Mouse (Mus musculus): ENCODE measurements around the gene Bcl2l12. TPM values are rescaled to one million over a fixed set of nuclear protein-coding genes. Genes with fewer than 3 reads are reported as not detected.

The Bcl2l12 gene
- total and polyA plus RNA-seq, 2 experiments from 2014 or later: 5.9 to 11.4 TPM

DNA sequence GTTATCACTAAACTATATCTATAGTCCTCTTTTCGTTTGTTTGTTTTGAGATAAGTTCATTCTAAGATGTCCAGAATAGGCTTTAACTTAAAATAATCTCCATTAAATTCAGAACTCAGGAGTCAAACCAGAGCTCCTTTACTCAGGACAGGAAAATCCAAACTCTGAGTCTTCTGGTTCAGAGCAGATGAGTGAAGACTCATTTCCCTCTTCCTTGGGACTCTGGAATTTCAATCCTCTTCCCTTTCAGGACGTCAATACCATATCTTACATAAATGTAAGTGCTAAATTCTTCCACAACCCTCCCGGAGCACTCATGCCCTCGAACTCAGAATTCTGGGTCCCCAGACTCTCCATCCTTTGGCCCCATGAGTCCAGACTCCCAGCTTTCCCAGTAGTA, 18.2 kb upstream of the Bcl2l12 start:
- ATAC-seq (ENCODE audit: low FRiP score) (no peak), DNase-seq (ENCODE audit: low spot score) (no peak)
- WGBS: 2% methylated on average over 4 of the region's 4 CpGs
- no peak for TF ChIP-seq CTCF (IDR thresholded peaks at IDR 0.05)
- Histone ChIP-seq H3K36me3 (ENCODE audit: insufficient read depth, low read length) (peaks cover 17% of the 10 kb centered on the region), H3K27me3 (ENCODE audit: insufficient read depth, low read length) (no peaks in the 10 kb centered on the region), H3K4me1 (ENCODE audit: insufficient read depth, low read length) (peaks cover 10% of the 10 kb centered on the region; the same call in 1 of the 2 replicates), H3K9ac (replicated peaks; ENCODE audit: low read length, poor library complexity, severe bottlenecking) (peak overlapping the region; percentile 52; the same call in 1 of the 2 replicates), H3K4me3 (ENCODE audit: low read depth, low read length) (peak overlapping the region; percentile 84), H3K27ac (ENCODE audit: low read depth, low read length) (peak overlapping the region; percentile 69), H3K4me2 (ENCODE audit: low read depth, low read length, poor library complexity, severe bottlenecking) (peak overlapping the region; percentile 93), H3K9me3 (ENCODE audit: low read length) (no peaks in the 10 kb centered on the region)

GRCm38 (mm10) chr7:45015957-45016612, 17.6 kb upstream of the Bcl2l12 start, which contains the start of gene Scaf1:
Gene Scaf1, minus strand, starts transcription at chr7:45016363.
- WGBS: 1% methylated on average over 66 of the region's 69 CpGs

DNA sequence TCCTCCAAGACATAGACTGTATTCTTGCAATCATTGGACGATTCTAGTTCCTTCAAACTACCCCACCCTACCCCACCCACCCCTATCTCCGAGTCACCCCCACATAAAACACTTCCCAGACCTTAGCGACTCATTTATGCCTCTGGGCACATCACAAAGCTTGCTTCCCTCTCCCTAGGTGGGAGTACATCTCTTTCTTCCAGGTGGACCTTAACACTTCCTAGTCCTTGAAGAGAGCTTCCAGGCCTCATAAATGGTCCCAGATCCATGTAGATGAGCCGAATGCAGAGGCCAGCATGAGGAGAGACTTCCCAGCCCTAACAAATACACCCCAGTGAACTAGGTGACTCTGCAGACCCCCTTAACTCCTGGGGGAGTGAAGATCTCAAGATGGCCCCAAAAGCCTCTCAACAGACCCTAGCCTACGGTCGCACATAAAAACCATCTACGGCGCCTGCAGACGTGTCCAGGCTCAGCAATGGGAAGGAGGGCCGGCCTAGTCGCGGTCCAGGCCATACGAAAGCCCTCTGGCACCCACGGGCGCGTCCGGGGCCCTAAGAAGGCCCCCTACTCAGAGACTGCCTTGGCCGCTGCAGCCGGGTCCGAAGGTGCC, 16.9 kb upstream of the Bcl2l12 start:
- no peak for DNase-seq (ENCODE audit: low spot score)
- H3K36me3 ChIP-seq (ENCODE audit: insufficient read depth, low read length): peaks cover 24% of the 10 kb centered on the region
- H3K27me3 ChIP-seq (ENCODE audit: insufficient read depth, low read length): no peaks in the 10 kb centered on the region
- H3K4me2 ChIP-seq (ENCODE audit: low read depth, low read length, poor library complexity, severe bottlenecking): peak overlapping the region; percentile 66
- no peak for TF ChIP-seq CTCF (IDR thresholded peaks at IDR 0.05)
- peak overlapping the region; percentile 96 for H3K9ac ChIP-seq (replicated peaks; ENCODE audit: low read length, poor library complexity, severe bottlenecking)
- WGBS: 3% methylated on average over 12 of the region's 20 CpGs
- ATAC-seq (ENCODE audit: low FRiP score): no peak
- peak overlapping the region; percentile 80 for H3K27ac ChIP-seq (ENCODE audit: low read depth, low read length)
- H3K9me3 ChIP-seq (ENCODE audit: low read length): no peaks in the 10 kb centered on the region
- peaks cover 10% of the 10 kb centered on the region; the same call in 1 of the 2 replicates for H3K4me1 ChIP-seq (ENCODE audit: insufficient read depth, low read length)
- peak overlapping the region; percentile 84 for H3K4me3 ChIP-seq (ENCODE audit: low read depth, low read length)

More at GRCm38 (mm10) chr7:45015957-45016612, 17.6 kb upstream of the Bcl2l12 start, which contains the start of gene Scaf1:
- ATAC-seq (ENCODE audit: low FRiP score) (peak; percentile 96), DNase-seq (ENCODE audit: low spot score) (peak; percentile 100)
- Histone ChIP-seq H3K27me3 (ENCODE audit: insufficient read depth, low read length) (no peaks in the 10 kb centered on the region), H3K4me1 (ENCODE audit: insufficient read depth, low read length) (peaks cover 10% of the 10 kb centered on the region; the same call in 1 of the 2 replicates), H3K4me3 (ENCODE audit: low read depth, low read length) (peak within 1 kb of the TSS; percentile 84), H3K27ac (ENCODE audit: low read depth, low read length) (peak within 1 kb of the TSS; percentile 80), H3K9me3 (ENCODE audit: low read length) (no peaks in the 10 kb centered on the region), H3K4me2 (ENCODE audit: low read depth, low read length, poor library complexity, severe bottlenecking) (peak within 1 kb of the TSS; percentile 93), H3K9ac (replicated peaks; ENCODE audit: low read length, poor library complexity, severe bottlenecking) (peak within 1 kb of the TSS; percentile 96), H3K36me3 (ENCODE audit: insufficient read depth, low read length) (peaks cover 23% of the 10 kb centered on the region)
- no peak for TF ChIP-seq CTCF (IDR thresholded peaks at IDR 0.05)

DNA sequence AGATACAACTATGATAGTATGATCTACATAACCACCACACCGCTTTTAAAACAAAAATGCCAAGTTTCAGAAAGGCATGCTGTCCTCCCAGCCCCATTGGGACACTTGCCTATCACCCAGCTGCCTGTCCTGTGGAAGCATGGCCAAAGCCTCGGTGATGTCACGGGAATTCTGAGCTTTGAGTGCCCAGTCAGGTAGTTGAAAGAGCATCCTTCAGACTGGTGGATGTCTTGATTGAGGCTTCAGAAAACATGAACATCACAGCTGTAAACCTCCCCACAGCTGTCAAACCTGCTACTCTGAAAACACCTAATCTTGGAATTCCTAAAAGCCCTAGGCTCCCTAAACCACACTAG, 15.6 kb upstream of the Bcl2l12 start:
- H3K9ac ChIP-seq (replicated peaks; ENCODE audit: low read length, poor library complexity, severe bottlenecking): no peak overlapping the region

DNA sequence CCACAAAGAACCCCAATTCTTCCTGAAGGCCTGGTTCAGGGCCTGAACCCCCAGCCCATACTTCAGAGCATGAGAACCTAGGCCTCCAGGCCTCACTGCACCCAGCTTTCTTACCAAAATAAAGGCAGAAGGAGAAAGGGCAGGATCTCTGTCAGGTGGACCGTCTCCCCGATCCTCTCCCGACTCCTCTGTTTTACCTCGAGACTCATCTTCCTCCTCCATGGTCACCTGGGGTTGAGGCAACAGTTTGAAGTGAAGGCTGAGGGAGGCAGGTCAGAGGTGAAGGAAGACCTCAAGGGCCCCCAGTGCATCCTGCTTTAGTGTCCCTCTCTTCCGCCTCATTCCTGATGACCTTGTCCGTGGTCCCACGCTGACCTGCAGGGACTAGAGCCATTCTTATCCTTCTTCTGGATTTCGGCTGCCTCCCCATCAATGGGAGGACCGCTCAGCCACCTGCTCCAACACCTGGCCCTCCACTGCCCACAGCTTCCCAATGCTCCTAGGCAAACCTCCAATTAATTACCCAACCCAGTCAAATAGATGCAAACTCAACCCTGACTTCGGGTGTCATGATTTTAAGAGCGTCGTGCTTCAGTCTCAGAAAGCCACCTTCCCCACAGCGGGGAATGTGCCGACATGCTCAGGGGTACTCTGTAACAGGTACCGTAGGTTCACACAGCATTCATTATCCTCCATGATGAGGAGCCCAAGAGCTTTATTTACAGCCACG, 15.0 kb upstream of the Bcl2l12 start:
- WGBS: 94% methylated on average over 16 of the region's 16 CpGs
- Histone ChIP-seq H3K9me3 (ENCODE audit: low read length) (no peaks in the 10 kb centered on the region), H3K27me3 (ENCODE audit: insufficient read depth, low read length) (no peaks in the 10 kb centered on the region), H3K36me3 (ENCODE audit: insufficient read depth, low read length) (peaks cover 39% of the 10 kb centered on the region), H3K4me3 (ENCODE audit: low read depth, low read length) (no peak overlapping the region), H3K4me2 (ENCODE audit: low read depth, low read length, poor library complexity, severe bottlenecking) (no peak overlapping the region), H3K27ac (ENCODE audit: low read depth, low read length) (no peak overlapping the region), H3K9ac (replicated peaks; ENCODE audit: low read length, poor library complexity, severe bottlenecking) (no peak overlapping the region), H3K4me1 (ENCODE audit: insufficient read depth, low read length) (peaks cover 10% of the 10 kb centered on the region; the same call in 1 of the 2 replicates)
- no peak for ATAC-seq (ENCODE audit: low FRiP score)
- no peak for DNase-seq (ENCODE audit: low spot score)
- no peak for TF ChIP-seq CTCF (IDR thresholded peaks at IDR 0.05)

More for the DNA sequence above, 15.6 kb upstream of the Bcl2l12 start:
- peaks cover 34% of the 10 kb centered on the region for H3K36me3 ChIP-seq (ENCODE audit: insufficient read depth, low read length)
- no peak overlapping the region for H3K4me2 ChIP-seq (ENCODE audit: low read depth, low read length, poor library complexity, severe bottlenecking)
- H3K4me1 ChIP-seq (ENCODE audit: insufficient read depth, low read length): peaks cover 10% of the 10 kb centered on the region; the same call in 1 of the 2 replicates
- no peak for TF ChIP-seq CTCF (IDR thresholded peaks at IDR 0.05)
- WGBS: 92% methylated on average over 3 of the region's 3 CpGs
- H3K27me3 ChIP-seq (ENCODE audit: insufficient read depth, low read length): no peaks in the 10 kb centered on the region
- DNase-seq (ENCODE audit: low spot score) (no peak), ATAC-seq (ENCODE audit: low FRiP score) (no peak)
- H3K4me3 ChIP-seq (ENCODE audit: low read depth, low read length): no peak overlapping the region
- H3K27ac ChIP-seq (ENCODE audit: low read depth, low read length): no peak overlapping the region
- H3K9me3 ChIP-seq (ENCODE audit: low read length): no peaks in the 10 kb centered on the region

Data from midbrain, postnatal 0 days (tissue).